Mouse (Mus musculus) mouse trophoblast stem cell (cell line): ENCODE measurements around the gene Rft1.

ENCODE experiments used
- in situ Hi-C, 2 experiments: fragments of 300-500 bp; cut with MseI, MboI; formaldehyde crosslinking; loops; 2 replicates in 1 of 2; 3 replicates in 1 of 2; pipeline ENCODE4 v1.15.1; 2025

Rft1 gene

DNA sequence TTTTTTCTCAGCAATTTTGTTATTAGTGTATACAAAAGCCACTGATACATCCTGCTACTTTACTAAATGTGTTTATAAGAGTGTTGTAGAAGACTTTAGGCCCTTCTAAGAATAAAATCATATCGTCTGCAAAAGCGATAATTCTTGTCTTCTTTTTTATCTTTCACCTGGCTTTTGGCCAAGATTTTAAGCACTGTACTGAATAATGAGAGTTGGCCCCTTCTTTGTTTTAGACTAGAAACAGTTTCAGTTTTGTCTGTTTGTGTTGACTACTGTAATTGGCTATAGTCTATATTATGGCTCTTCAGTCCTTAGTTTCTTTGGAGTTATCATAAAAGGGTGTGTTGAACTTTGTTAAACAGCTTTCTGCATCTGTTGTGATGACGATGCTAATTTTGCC lies 77.7 kb downstream of the Rft1 start:
- in situ Hi-C loops = no loop called here

DNA sequence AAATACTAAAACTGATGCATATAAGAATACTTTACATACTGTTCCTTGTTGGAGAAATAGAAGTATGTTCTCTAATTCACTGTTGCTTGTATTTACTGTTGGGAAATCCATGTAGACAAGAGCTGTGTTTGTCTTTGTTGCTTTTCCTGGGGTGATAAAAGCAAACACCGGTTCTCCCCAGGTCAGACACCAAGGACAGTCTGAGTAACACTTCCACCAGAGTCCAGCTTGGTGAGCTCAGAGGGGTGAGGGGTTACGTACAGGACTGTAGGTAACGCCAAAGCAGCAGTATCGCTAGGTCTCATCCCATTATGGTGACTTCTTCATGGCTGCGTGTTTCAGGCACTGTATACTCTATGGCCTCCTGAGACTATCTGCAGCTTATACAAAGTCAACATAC lies 80.5 kb downstream of the Rft1 start:
- in situ Hi-C loops = no loop called here

DNA sequence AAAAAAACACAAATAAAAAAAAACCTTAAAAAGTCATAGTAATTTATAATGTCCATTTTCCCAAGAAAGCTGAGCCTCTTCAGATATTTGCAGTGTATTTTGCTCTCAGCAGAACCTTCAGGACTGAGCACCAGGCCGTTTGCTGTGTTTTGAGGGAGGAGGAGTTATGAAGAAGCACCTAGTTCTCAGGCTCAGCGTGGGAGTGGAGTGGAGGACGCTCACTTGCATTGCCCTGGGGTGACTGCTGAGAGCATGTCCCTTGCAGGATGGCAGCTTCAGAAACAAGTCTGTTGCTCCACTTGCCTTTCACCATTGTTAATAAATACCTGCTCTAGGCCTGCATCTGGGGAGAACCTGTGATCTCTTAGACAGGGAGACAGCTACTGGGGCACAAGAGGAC lies 81.7 kb downstream of the Rft1 start:
- in situ Hi-C loops = no loop called here

DNA sequence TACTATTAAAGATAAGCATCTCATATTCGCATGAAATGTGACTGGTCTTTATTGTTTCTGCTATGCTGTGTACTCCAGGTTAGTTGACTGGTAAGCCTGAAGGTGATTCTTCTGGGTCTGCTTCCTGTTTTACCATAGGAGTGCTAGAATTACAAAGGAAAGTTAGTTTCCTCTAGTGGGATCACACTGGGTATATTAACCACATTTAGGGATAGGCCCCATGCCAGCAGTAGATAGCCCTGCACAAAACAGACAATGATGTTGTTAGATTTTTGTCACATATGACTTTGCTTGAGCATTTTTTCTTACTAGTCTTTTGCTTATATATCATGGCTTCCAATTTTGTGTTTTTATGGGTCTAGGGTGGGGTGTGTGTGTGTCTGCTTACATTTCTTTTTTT lies 82.3 kb downstream of the Rft1 start:
- in situ Hi-C loops = no loop called here
